Mouse (Mus musculus): Measurements from ENCODE around the gene Eif4b. TPM values are rescaled to one million over a fixed set of nuclear protein-coding genes. Genes with fewer than 3 reads are reported as not detected.

Eif4b gene
- polyA plus RNA-seq, 1 experiment from 2014 or later = 121 TPM

DNA sequence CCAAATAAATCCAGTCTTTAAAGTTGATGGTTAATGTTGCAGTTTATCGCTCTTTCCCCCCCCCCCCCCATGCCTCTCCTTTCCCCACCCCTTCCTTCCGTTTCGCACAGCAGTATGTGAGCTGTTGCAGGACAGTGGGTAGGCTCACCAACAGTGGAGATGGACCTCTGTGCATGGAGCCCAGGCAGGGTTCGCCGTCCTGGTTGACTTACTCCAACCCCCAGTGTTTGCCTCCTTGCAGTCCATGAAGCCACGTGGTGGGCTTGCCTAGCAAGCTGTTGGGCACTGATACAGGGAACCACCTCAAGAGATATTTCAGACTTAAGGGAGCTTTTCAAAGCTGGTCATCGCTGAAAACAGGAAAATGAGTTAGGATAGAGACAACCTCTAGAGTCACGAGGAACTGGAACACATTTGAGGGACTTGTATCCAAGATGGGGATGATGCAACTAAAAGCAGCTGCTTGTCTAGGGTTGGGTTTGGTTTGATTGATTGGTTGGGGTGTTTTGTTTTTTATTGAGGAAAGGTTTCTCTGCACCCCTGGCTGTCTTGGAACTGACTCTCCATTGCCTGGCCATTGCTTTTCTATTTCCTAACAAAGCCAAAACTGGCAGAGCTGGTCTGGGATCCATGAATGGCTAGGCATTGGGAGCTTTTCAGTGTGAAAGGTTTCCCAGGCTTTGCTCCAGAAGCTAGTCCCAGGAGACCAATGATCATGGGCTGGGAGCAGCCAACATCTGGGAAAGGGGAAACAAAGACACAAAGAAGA, 23.8 kb downstream of the Eif4b start:
- H3K36me3 ChIP-seq = peaks cover 62% of the 10 kb centered on the region

DNA sequence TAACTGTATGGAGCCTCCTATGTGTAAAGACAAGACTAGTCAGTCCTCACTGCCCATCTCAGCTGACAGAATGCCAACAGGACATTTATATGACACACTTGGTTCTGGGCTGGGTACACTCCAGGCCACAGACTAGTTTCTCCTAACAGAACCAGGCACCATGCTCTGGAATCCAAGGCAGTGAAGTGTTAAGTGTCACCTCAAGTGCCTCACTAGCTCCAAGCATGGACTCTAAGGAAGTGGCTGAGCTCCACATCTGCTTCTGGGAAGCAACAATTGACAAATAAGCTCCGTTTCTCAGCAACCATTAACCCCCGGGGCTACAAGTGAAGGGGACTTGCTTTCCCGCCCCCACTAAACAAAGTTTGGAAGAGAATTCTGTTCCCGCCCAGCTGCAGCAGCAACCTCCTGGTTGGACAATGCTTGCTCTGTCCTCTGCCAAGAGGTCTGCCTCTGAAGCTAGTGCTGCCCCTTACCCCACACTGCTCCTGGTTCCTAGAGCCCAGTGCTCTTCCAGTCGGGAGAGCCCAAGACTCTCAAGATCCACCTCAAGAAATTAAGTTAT, 24.5 kb downstream of the Eif4b start:
- Histone ChIP-seq H3K27ac (peak overlapping the region; percentile 54), H3K4me2 (peak overlapping the region; percentile 89), H3K4me3 (replicated peaks) (no peak overlapping the region; the same call in 1 of the 2 replicates), H3K36me3 (peaks cover 55% of the 10 kb centered on the region), H3K27me3 (no peaks in the 10 kb centered on the region), H3K9me3 (no peaks in the 10 kb centered on the region), H3K4me1 (replicated peaks) (peaks cover 61% of the 10 kb centered on the region), H3K9ac (replicated peaks) (no peak overlapping the region)
- ATAC-seq (ENCODE audit: insufficient number of reproducible peaks, insufficient read depth, low FRiP score, low TSS enrichment, low read depth) = no peak
- WGBS = 20% methylated on average over 5 of the region's 5 CpGs

More for the DNA sequence above, 23.8 kb downstream of the Eif4b start:
- Histone ChIP-seq H3K9ac (replicated peaks) (no peak overlapping the region), H3K4me1 (replicated peaks) (peaks cover 53% of the 10 kb centered on the region), H3K27ac (peak overlapping the region; percentile 54), H3K4me3 (replicated peaks) (no peak overlapping the region), H3K9me3 (no peaks in the 10 kb centered on the region), H3K4me2 (no peak overlapping the region), H3K27me3 (no peaks in the 10 kb centered on the region)
- WGBS = 83% methylated on average over 7 of the region's 8 CpGs
- no peak for ATAC-seq (ENCODE audit: insufficient number of reproducible peaks, insufficient read depth, low FRiP score, low TSS enrichment, low read depth)

DNA sequence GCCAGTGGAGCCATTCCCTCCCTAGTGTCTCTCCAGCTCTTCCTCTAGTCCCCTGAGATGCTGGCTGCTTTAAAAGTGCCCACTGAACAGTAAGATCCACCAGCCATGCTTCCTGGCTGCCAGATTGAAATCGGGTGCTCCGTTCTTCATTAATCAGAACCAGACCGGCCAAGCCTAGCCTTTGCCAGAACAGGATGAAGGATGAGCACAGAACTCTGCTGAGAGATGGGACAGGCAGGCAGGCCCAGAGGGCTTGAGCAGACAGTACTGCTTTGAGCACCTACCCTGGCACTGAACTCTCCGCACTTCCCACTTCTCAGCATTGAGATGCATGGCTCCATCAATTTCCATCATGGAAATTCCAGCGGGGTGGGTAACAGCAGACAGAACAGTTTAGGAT, 25.7 kb downstream of the Eif4b start:
- Histone ChIP-seq H3K4me1 (replicated peaks) (peaks cover 73% of the 10 kb centered on the region), H3K9ac (replicated peaks) (peak overlapping the region; percentile 48; the same call in 1 of the 2 replicates), H3K9me3 (no peaks in the 10 kb centered on the region), H3K4me2 (peak overlapping the region; percentile 89), H3K36me3 (peaks cover 43% of the 10 kb centered on the region), H3K27ac (peak overlapping the region; percentile 66), H3K4me3 (replicated peaks) (peak overlapping the region; percentile 58), H3K27me3 (no peaks in the 10 kb centered on the region)
- no peak for ATAC-seq (ENCODE audit: insufficient number of reproducible peaks, insufficient read depth, low FRiP score, low TSS enrichment, low read depth)
- WGBS = 28% methylated on average over 5 of the region's 5 CpGs

DNA sequence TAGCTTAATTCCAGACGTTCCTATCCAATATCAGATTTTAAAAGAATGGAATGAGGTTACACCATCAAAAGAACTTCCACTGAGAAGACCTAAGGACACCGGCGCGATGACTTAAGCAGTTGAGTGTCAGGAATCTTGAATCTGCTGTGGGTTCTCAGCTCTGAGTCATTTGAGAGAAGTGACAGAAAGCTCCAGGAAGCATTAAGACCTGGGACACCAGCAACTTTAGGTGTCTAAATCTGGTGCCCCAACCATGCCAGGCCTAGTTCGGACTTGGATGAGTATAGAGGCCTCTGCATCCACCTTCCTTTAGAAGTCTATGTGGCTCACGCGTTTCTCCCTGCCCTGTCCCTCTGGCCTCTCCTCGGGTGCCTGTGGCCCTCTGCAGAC, 26.2 kb downstream of the Eif4b start:
- H3K27me3 ChIP-seq = no peaks in the 10 kb centered on the region
- H3K9me3 ChIP-seq = no peaks in the 10 kb centered on the region
- H3K9ac ChIP-seq (replicated peaks) = peak overlapping the region; percentile 77
- H3K4me3 ChIP-seq (replicated peaks) = peak overlapping the region; percentile 58
- H3K4me2 ChIP-seq = peak overlapping the region; percentile 89
- peaks cover 38% of the 10 kb centered on the region for H3K36me3 ChIP-seq
- 24% methylated on average over 8 of the region's 8 CpGs for WGBS
- peak overlapping the region; percentile 93 for H3K27ac ChIP-seq
- peaks cover 78% of the 10 kb centered on the region for H3K4me1 ChIP-seq (replicated peaks)
- no peak for ATAC-seq (ENCODE audit: insufficient number of reproducible peaks, insufficient read depth, low FRiP score, low TSS enrichment, low read depth)

DNA sequence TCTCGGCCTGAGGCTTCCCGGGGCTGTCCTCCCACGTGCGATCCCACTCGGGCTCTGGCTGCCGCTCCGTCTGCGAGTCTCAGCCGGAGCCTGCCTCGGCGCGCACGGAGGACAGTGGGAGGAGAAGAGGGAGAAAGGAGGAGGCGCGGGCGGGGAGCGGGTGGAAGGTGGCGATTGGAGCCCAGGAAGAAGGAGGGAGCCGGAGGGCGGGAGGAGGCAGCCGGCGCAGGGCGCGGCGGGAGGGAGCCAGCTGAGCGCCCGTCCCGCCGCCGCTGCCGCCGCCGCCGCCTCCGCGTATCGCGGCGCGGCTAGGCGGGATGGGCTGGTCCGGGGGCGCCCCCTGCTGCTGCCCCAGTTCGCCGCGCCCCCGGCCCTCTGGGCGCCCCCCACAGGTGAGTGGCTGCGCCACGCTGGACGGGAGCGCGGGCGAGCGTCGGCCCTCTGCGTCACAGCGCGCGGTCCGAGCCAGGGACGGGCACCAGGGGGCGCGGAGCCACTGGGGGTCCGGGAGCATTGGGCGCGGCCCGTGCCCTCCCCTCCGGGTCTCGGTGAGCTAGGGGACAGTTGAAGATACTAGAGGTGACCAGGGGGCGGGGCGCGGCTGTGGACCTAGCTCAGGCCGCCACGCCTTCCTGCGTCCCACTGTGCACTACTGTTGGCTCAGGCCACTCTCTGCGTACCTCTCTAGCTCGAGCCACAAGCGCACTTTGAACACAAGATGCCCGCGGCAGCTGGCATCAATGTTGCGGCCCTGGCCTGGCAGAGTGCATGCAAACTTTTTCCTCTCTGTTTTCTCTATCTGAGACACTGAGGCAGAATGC, 26.8 kb downstream of the Eif4b start, which contains the start of gene Tns2:
Tns2 (plus strand) TSS at position 253 of the 821 bp plus-strand sequence.
- ATAC-seq (ENCODE audit: insufficient number of reproducible peaks, insufficient read depth, low FRiP score, low TSS enrichment, low read depth) = peak; percentile 52
- H3K9ac ChIP-seq (replicated peaks) = peak within 1 kb of the TSS; percentile 77
- H3K4me2 ChIP-seq = peak within 1 kb of the TSS; percentile 89
- 2% methylated on average over 47 of the region's 82 CpGs for WGBS
- H3K36me3 ChIP-seq = peaks cover 32% of the 10 kb centered on the region
- H3K4me3 ChIP-seq (replicated peaks) = peak within 1 kb of the TSS; percentile 58
- H3K27ac ChIP-seq = peak within 1 kb of the TSS; percentile 93
- H3K27me3 ChIP-seq = 0 out of 2 replicates have a peak, but pooled peaks cover under 1% of the 10 kb centered on the region
- no peaks in the 10 kb centered on the region for H3K9me3 ChIP-seq
- peaks cover 83% of the 10 kb centered on the region for H3K4me1 ChIP-seq (replicated peaks)

DNA sequence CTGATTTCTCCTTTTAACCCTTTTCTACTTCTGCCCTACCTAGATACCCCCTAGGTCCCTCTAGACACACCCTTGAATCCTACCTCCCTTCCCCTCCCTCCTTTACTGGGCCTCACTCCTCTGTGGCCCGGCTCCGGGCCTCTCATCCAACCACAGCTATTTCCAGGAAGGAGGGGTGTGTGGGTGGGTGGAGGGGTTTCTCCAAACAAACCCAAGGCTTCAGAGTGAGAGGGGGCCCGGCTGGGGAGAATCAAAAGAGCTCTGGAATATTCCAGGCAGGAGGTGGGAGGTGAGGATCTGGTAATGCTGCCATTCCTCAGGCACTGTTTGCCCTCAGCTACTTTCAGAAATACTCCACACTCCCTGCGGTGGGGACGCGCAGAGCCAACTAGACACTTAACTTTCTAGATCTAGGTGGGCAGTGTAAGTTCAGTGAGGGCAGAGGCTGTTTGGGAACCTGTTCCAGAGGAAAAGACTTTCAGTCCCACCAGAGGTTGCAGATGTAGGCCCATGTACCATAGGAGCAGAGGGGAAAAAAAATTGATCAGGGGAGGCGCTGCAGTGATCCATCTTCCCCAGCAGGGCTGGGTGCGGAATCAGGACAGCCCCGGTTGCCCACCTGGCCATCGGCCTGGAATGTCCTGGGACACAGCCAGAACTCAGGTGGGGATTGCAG, 27.6 kb downstream of the Eif4b start:
- peaks cover 24% of the 10 kb centered on the region for H3K36me3 ChIP-seq
- H3K9me3 ChIP-seq = no peaks in the 10 kb centered on the region
- peak overlapping the region; percentile 58 for H3K4me3 ChIP-seq (replicated peaks)
- 0 out of 2 replicates have a peak, but pooled peaks have one; percentile 7 for ATAC-seq (ENCODE audit: insufficient number of reproducible peaks, insufficient read depth, low FRiP score, low TSS enrichment, low read depth)
- WGBS = 29% methylated on average over 10 of the region's 10 CpGs
- peaks cover 91% of the 10 kb centered on the region for H3K4me1 ChIP-seq (replicated peaks)
- peak overlapping the region; percentile 93 for H3K27ac ChIP-seq
- H3K9ac ChIP-seq (replicated peaks) = peak overlapping the region; percentile 77
- H3K27me3 ChIP-seq = peaks cover 8% of the 10 kb centered on the region; the same call in 1 of the 2 replicates
- H3K4me2 ChIP-seq = peak overlapping the region; percentile 89

DNA sequence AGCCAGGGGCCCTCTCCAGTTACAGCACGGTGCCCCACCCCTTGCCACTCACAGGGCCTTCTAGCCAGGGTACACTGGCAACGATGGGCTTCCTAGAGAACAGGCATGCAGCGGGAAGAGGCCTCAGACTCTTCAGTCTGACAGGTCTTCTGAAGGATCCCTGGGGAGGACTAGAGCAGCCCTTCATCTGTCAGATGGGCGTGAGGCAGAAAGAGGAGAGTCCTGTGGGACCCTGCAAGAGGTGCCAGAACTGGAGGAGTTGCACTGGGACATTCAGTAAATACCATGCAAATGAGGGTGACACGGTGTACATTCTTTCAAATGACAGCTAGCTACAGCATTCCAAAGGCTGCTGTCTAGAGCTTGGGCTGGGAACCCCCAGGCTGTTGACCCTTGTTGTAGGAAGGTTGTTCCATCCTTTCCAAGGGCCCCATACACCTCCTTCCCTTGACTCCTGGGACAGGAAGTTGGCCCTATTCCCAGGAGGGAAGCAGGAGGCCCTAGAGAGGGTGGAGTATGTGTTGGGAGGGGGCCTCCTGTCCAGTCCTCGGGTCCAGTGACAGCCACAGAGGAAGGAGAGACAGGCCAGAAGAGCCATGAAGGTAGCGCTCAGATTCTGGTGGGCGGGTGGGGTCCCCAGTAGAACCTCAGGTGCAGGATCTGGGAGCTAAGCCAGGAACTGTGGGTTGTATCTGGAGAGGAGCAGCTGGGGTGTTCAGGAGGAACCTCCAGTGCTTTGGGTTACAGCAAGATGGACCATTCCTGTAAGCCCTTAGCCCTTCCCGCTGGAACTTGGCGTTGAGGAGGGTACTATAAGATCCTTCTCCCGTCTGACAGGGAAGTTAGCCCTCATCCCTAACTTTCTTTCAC, 28.3 kb downstream of the Eif4b start:
- H3K4me1 ChIP-seq (replicated peaks) = peaks cover 98% of the 10 kb centered on the region
- H3K4me2 ChIP-seq = peak overlapping the region; percentile 89
- H3K27me3 ChIP-seq = peaks cover 16% of the 10 kb centered on the region
- H3K4me3 ChIP-seq (replicated peaks) = peak overlapping the region; percentile 58
- peak overlapping the region; percentile 93 for H3K27ac ChIP-seq
- peak overlapping the region; percentile 77 for H3K9ac ChIP-seq (replicated peaks)
- WGBS = 33% methylated on average over 11 of the region's 11 CpGs
- no peaks in the 10 kb centered on the region for H3K9me3 ChIP-seq
- ATAC-seq (ENCODE audit: insufficient number of reproducible peaks, insufficient read depth, low FRiP score, low TSS enrichment, low read depth) = no peak
- H3K36me3 ChIP-seq = peaks cover 18% of the 10 kb centered on the region

DNA sequence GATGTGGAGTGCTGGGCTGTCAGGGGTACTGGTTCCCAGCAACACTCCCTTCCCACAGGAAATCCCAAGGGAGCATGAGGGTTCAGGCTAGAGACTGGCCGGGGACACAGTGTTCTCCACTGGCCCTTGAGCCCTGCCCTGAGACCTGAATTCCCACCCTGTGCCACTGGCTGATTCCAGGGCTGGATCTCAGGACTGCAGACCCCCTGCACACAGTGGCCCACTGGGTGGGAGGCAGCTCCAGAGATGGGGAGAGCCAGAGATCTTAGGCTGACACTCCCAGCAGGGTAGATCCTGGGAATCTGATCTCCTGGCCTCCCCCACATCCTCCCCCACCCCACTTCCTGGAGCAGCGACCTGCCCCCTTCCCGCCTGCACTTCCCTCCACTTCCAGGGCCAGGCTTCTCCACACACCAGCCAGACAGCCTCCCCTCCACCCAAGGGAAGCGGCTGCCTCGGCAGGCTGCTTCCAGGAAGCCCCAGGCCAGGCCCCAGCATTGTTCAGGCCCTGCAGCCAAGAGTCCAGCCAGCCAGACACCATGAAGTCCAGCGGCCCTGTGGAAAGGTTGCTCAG, 29.1 kb downstream of the Eif4b start:
- WGBS = 12% methylated on average over 6 of the region's 6 CpGs
- peaks cover 12% of the 10 kb centered on the region for H3K36me3 ChIP-seq
- H3K4me3 ChIP-seq (replicated peaks) = peak overlapping the region; percentile 58
- H3K9me3 ChIP-seq = no peaks in the 10 kb centered on the region
- peak overlapping the region; percentile 59 for H3K9ac ChIP-seq (replicated peaks)
- H3K27ac ChIP-seq = peak overlapping the region; percentile 93
- H3K27me3 ChIP-seq = peaks cover 22% of the 10 kb centered on the region
- no peak for ATAC-seq (ENCODE audit: insufficient number of reproducible peaks, insufficient read depth, low FRiP score, low TSS enrichment, low read depth)
- peak overlapping the region; percentile 89 for H3K4me2 ChIP-seq
- peaks cover 99% of the 10 kb centered on the region for H3K4me1 ChIP-seq (replicated peaks)

DNA sequence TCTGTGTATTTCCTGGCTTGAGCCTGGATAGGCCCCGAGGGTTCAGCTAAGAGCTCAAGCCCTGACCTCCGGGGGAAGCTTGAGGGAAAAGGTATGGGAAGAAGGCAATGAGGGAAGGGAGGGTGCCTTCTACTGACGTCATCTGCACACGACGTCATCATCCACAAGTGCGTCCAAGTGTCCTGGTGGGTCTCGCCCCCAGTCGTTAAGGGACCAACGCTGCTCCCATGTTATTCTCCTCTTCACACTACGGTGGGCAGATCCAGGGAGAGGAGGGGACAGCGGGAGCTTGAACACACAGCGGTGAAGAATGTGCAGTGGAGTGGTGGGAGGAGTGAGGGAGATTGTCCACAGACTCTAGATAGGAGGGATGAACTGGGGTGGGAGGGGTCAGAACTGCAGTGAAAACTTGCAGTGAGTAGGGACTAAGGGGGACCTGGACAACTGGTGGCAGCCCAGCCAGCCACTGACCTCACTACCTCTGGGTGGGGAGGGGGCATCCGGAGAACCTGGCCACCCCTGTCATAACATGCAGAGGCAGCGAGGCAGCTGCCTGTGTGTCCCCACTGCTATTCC, 29.9 kb downstream of the Eif4b start:
- Histone ChIP-seq H3K4me3 (replicated peaks) (peak overlapping the region; percentile 58), H3K36me3 (peaks cover 8% of the 10 kb centered on the region; the same call in 1 of the 2 replicates), H3K9ac (replicated peaks) (peak overlapping the region; percentile 59), H3K9me3 (no peaks in the 10 kb centered on the region), H3K4me2 (peak overlapping the region; percentile 89), H3K4me1 (replicated peaks) (peaks cover 97% of the 10 kb centered on the region), H3K27ac (peak overlapping the region; percentile 93), H3K27me3 (peaks cover 22% of the 10 kb centered on the region)
- no peak for ATAC-seq (ENCODE audit: insufficient number of reproducible peaks, insufficient read depth, low FRiP score, low TSS enrichment, low read depth)
- WGBS = 6% methylated on average over 14 of the region's 14 CpGs

All from limb, embryonic 12.5 days (tissue).